Mouse (Mus musculus): ENCODE results near the gene Thada. TPM values are rescaled to one million over a fixed set of nuclear protein-coding genes. Genes with fewer than 3 reads are reported as not detected.

Thada gene
- 3.2 and 3.4 TPM in 2 replicates for polyA plus RNA-seq (2015; fragmentation: Nextera tagmentation; extraction: Ambion mirVana)

GRCm38 (mm10) chr17:84465753-84466608, at the start of gene Thada:
Gene Thada, minus strand, starts transcription at chr17:84466205.

DNA sequence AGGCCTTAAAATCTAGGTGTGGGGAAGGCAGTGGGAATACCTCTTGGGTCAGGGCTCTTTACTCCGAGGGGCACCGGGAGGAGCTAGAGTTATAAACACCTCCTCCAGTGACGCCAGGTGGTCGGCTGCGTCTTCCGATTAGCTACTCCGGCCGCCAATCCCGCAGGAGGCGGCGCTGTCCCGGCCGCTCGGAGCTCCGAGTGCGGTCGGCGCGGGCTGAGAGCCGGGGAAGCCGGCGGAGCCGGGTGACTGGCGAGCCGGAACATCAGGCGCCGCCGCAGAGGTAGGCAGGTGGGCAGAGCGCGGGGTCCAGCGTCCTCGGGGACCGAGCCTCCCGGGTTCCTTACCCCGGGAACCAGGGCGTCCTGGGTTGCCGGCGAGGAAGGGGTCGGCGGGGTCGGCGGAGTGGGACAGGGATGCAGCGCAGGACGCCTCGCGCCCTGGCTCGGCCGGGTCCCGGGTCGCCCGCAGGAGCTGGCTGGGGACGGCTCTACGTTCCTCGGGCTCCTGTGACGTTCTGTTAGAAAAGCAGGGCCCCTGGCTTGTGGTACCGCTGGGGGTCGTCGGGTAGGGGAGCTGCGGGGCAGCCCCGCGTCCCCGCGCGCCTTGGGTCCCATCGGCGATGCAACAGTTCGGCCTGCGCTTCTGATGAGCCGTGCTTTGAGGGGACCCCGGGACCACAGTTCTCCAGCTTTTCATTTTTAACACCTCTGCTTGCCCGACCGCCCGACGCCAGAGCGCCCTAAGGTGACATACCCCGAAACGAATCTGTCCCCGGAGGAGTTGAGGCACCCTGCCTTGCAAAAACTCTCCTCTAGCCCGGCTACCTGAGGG, 45.9 kb upstream of the Thada start, which contains the start of gene Plekhh2:
Gene Plekhh2, plus strand, starts transcription at position 214 of the 834 bp plus-strand sequence.

GRCm38 (mm10) chr17:84187727-84188373, 278.2 kb downstream of the Thada start, which contains the start of gene Zfp36l2:
Gene Zfp36l2, minus strand, starts transcription at chr17:84187947.

Other genes with a start within 250 kb of the Thada start
- 4.4 and 6.2 TPM in 2 replicates for gene Plekhh2, start 45.7 kb upstream of the Thada start, polyA plus RNA-seq (2015; fragmentation: Nextera tagmentation; extraction: Ambion mirVana)
- 13.3 and 13.8 TPM in 2 replicates for gene Dync2li1, start 160.3 kb upstream of the Thada start, polyA plus RNA-seq (2015; fragmentation: Nextera tagmentation; extraction: Ambion mirVana)
- not detected in 2 replicates for gene Abcg8, start 210.1 kb upstream of the Thada start, polyA plus RNA-seq (2015; fragmentation: Nextera tagmentation; extraction: Ambion mirVana)
- gene Abcg5, start 216.8 kb upstream of the Thada start, polyA plus RNA-seq (2015; fragmentation: Nextera tagmentation; extraction: Ambion mirVana) = 0.10 and 0.14 TPM in 2 replicates